Mouse (Mus musculus) CH12.LX (cell line): ENCODE data around the gene Cxadr. TPM values are rescaled to one million over a fixed set of nuclear protein-coding genes. Genes with fewer than 3 reads are reported as not detected.

Experiments
- DNase-seq: peaks from one replicate; pipeline ENCODE4 v3.0.0-alpha.2; 2013; ENCODE audit errors: extremely low read depth
- H3K27ac ChIP-seq: 2 replicates; pipeline ENCODE4 v1.5.1; 2012; ENCODE audit warnings: low read depth, mild to moderate bottlenecking, control low read depth, moderate library complexity; ENCODE audit not compliant: insufficient read depth
- H3K27me3 ChIP-seq: replicated peaks from 2 replicates; pipeline ENCODE3; 2012; ENCODE audit warnings: inconsistent platforms
- H3K36me3 ChIP-seq, 2 experiments: replicated peaks in 1 of 2; 2 replicates each; pipeline versions ENCODE3 to v1.6.1; 2012; ENCODE audit warnings: inconsistent platforms in 1 of 2, low read length in 1 of 2, mild to moderate bottlenecking in 1 of 2, mixed read lengths in 1 of 2, moderate library complexity in 1 of 2; ENCODE audit not compliant: control insufficient read depth in 1 of 2, insufficient read depth in 1 of 2
- H3K4me1 ChIP-seq, 2 experiments: 2 replicates each; pipeline ENCODE4 v1.6.1; 2012; ENCODE audit warnings: inconsistent platforms in 1 of 2, moderate library complexity in 1 of 2; ENCODE audit not compliant: insufficient read depth in 2 of 2, control insufficient read depth in 1 of 2
- H3K4me2 ChIP-seq: 2 replicates; pipeline ENCODE4 v1.6.1; 2012; ENCODE audit warnings: low read depth, mild to moderate bottlenecking, control low read depth; ENCODE audit not compliant: poor library complexity, insufficient read depth, severe bottlenecking
- H3K4me3 ChIP-seq, 3 experiments: fragments of 150-350 bp in 1 of 3; sonication (generic) in 1 of 3; replicated peaks in 1 of 3; 2 replicates each; pipeline versions ENCODE3 to v1.5.1; 2011 to 2012; ENCODE audit warnings: low read depth in 2 of 3, low read length in 2 of 3, mild to moderate bottlenecking in 2 of 3, moderate library complexity in 2 of 3, control low read depth in 1 of 3, improper control_type of control experiment in 1 of 3, inconsistent platforms in 1 of 3, mixed read lengths in 1 of 3; ENCODE audit not compliant: poor library complexity in 1 of 3
- H3K79me2 ChIP-seq: replicated peaks from 2 replicates; pipeline ENCODE4 v1.6.1; 2012; ENCODE audit warnings: mild to moderate bottlenecking, moderate library complexity; ENCODE audit not compliant: control insufficient read depth, poor library complexity, insufficient read depth, severe bottlenecking; ENCODE audit errors: extremely low read depth
- H3K9ac ChIP-seq: 2 replicates; pipeline ENCODE4 v1.6.1; 2012; ENCODE audit warnings: low read depth, mild to moderate bottlenecking, control low read depth, moderate library complexity; ENCODE audit not compliant: insufficient read depth
- H3K9me3 ChIP-seq: replicated peaks from 2 replicates; pipeline ENCODE3; 2012; ENCODE audit warnings: low read length, inconsistent platforms, mixed read lengths
- BHLHE40 ChIP-seq: IDR thresholded peaks from 2 replicates; pipeline ENCODE4 v1.6.1; 2011; ENCODE audit warnings: mild to moderate bottlenecking, low read depth, low read length, improper control_type of control experiment
- CHD2 ChIP-seq: IDR thresholded peaks from 2 replicates; pipeline ENCODE4 v1.6.1; 2011; ENCODE audit warnings: low read length, improper control_type of control experiment
- CTCF ChIP-seq, 2 experiments: IDR thresholded peaks in 1 of 2; conservative IDR thresholded peaks in 1 of 2; 2 replicates each; pipeline ENCODE4 v1.5.1; 2011 to 2012; ENCODE audit warnings: low read depth in 2 of 2, low read length in 2 of 2, improper control_type of control experiment in 1 of 2, inconsistent platforms in 1 of 2, mild to moderate bottlenecking in 1 of 2, moderate library complexity in 1 of 2
- E2F4 ChIP-seq: IDR thresholded peaks from 2 replicates; pipeline ENCODE4 v1.6.1; 2011; ENCODE audit warnings: low read depth, low read length, improper control_type of control experiment; ENCODE audit not compliant: insufficient replicate concordance
- EP300 ChIP-seq: IDR thresholded peaks from 2 replicates; pipeline ENCODE4 v1.6.1; 2011; ENCODE audit warnings: low read length, improper control_type of control experiment
- ETS1 ChIP-seq: conservative IDR thresholded peaks from 2 replicates; pipeline ENCODE4 v1.6.1; 2012; ENCODE audit warnings: low read depth, mild to moderate bottlenecking, inconsistent platforms, low read length, improper control_type of control experiment, moderate library complexity
- HCFC1 ChIP-seq: IDR thresholded peaks from 2 replicates; pipeline ENCODE4 v1.6.1; 2012; ENCODE audit warnings: low read depth, mild to moderate bottlenecking, inconsistent platforms, low read length, improper control_type of control experiment
- IRF4 ChIP-seq: IDR thresholded peaks from 2 replicates; pipeline ENCODE4 v1.6.1; 2014; ENCODE audit warnings: low read depth, mild to moderate bottlenecking, inconsistent platforms, low read length, improper control_type of control experiment
- JUN ChIP-seq: IDR thresholded peaks from 2 replicates; pipeline ENCODE4 v1.6.1; 2011; ENCODE audit warnings: low read depth, mild to moderate bottlenecking, low read length, improper control_type of control experiment, moderate library complexity; ENCODE audit not compliant: insufficient read depth
- KAT2A ChIP-seq: IDR thresholded peaks from 2 replicates; pipeline ENCODE4 v1.6.1; 2012; ENCODE audit warnings: low read length, improper control_type of control experiment, inconsistent platforms; ENCODE audit not compliant: insufficient replicate concordance
- MAX ChIP-seq: IDR thresholded peaks from 2 replicates; pipeline ENCODE4 v1.6.1; 2011; ENCODE audit warnings: low read length, improper control_type of control experiment
- MEF2A ChIP-seq: IDR thresholded peaks from 2 replicates; pipeline ENCODE4 v1.6.1; 2014; ENCODE audit warnings: low read depth, mild to moderate bottlenecking, inconsistent platforms, low read length, improper control_type of control experiment, borderline replicate concordance
- MYC ChIP-seq: IDR thresholded peaks from 2 replicates; pipeline ENCODE4 v1.6.1; 2011; ENCODE audit warnings: low read depth, mild to moderate bottlenecking, improper control_type of control experiment, low read length
- NELFE ChIP-seq: IDR thresholded peaks from 2 replicates; pipeline ENCODE4 v1.6.1; 2011; ENCODE audit warnings: low read depth, low read length, improper control_type of control experiment
- POLR2A ChIP-seq: IDR thresholded peaks from 2 replicates; pipeline ENCODE4 v1.6.1; 2011; ENCODE audit warnings: low read depth, mild to moderate bottlenecking, improper control_type of control experiment, low read length
- POLR2AphosphoS2 ChIP-seq: IDR thresholded peaks from 2 replicates; pipeline ENCODE4 v1.6.1; 2011; ENCODE audit warnings: low read depth, low read length, improper control_type of control experiment
- RAD21 ChIP-seq: IDR thresholded peaks from 2 replicates; pipeline ENCODE4 v1.6.1; 2011; ENCODE audit warnings: low read depth, mild to moderate bottlenecking, low read length, improper control_type of control experiment, moderate library complexity
- SMC3 ChIP-seq: IDR thresholded peaks from 2 replicates; pipeline ENCODE4 v1.6.1; 2011; ENCODE audit warnings: low read depth, low read length, improper control_type of control experiment
- TCF12 ChIP-seq: IDR thresholded peaks from 2 replicates; pipeline ENCODE4 v1.6.1; 2014; ENCODE audit warnings: low read depth, mild to moderate bottlenecking, inconsistent platforms, low read length, improper control_type of control experiment
- UBTF ChIP-seq: IDR thresholded peaks from 2 replicates; pipeline ENCODE4 v1.6.1; 2012; ENCODE audit warnings: low read depth, mild to moderate bottlenecking, inconsistent platforms, low read length, improper control_type of control experiment, moderate library complexity
- USF2 ChIP-seq: conservative IDR thresholded peaks from 2 replicates; pipeline ENCODE4 v1.6.1; 2011; ENCODE audit warnings: low read depth, low read length, improper control_type of control experiment
- ZC3H11A ChIP-seq: IDR thresholded peaks from 2 replicates; pipeline ENCODE4 v1.6.1; 2012; ENCODE audit warnings: low read depth, mild to moderate bottlenecking, inconsistent platforms, low read length, improper control_type of control experiment
- ZKSCAN1 ChIP-seq: IDR thresholded peaks from 2 replicates; pipeline ENCODE4 v1.6.1; 2012; ENCODE audit warnings: low read depth, inconsistent platforms, low read length, improper control_type of control experiment, borderline replicate concordance
- ZNF384 ChIP-seq: IDR thresholded peaks from 2 replicates; pipeline ENCODE4 v1.6.1; 2012; ENCODE audit warnings: low read depth, low read length, improper control_type of control experiment, inconsistent platforms
- dilution Hi-C: fragments of 300-500 bp; cut with MboI; formaldehyde crosslinking; loops from 2 replicates; pipeline ENCODE4 v1.14.3; 2020; ENCODE audit warnings: low sequenced_read_pairs; ENCODE audit not compliant: extremely low pct_unique_long_range_greater_than_20kb, extremely low pct_ligation_motif_present
- in situ Hi-C: fragments of 300-500 bp; cut with MboI; formaldehyde crosslinking; loops from 3 replicates; pipeline ENCODE4 v1.14.3; 2019; ENCODE audit warnings: low sequenced_read_pairs, low pct_ligation_motif_present, low pct_unique_long_range_greater_than_20kb, mixed read lengths
- polyA plus RNA-seq: library from polyadenylated mRNA; unstranded; fragments of >175 nt; gene quantifications from 2 replicates; pipeline ENCODE4 v1.2.1, GENCODE M21; 2012; ENCODE audit warnings: low read depth; ENCODE audit not compliant: insufficient read length
- total RNA-seq, 2 experiments: library from RNA; depleted of rRNA; stranded (reverse); fragments of 300-350 nt in 1 of 2; fragments of >200 nt in 1 of 2; gene quantifications; 2 replicates each; pipeline ENCODE4 v1.2.3; 2012 to 2014

Cxadr gene
- total and polyA plus RNA-seq, 3 experiments: 0.76 TPM; not detected in 2

GRCm38 (mm10) chr16:78347328-78347926 is 46.1 kb downstream of the Cxadr start:
- Histone ChIP-seq H3K4me1 (peaks cover 0 to 3% of the 10 kb centered on the region in 2 experiments; a peak in 1 of 4 replicates), H3K79me2 (no peaks in the 10 kb centered on the region), H3K4me2 (no peak overlapping the region), H3K4me3 (no peak overlapping the region), H3K36me3 (peaks cover 11 to 48% of the 10 kb centered on the region in 2 experiments), H3K9ac (no peak overlapping the region), H3K27me3 (no peaks in the 10 kb centered on the region), H3K9me3 (no peaks in the 10 kb centered on the region), H3K27ac (no peak overlapping the region)
- no peak for DNase-seq
- TF ChIP-seq ZC3H11A (no peak), USF2 (no peak), E2F4 (no peak), ZKSCAN1 (no peak), NELFE (no peak), TCF12 (no peak), IRF4 (no peak), JUN (no peak), CHD2 (no peak), POLR2AphosphoS2 (no peak), ZNF384 (no peak), KAT2A (no peak), UBTF (no peak), EP300 (no peak), SMC3 (no peak), BHLHE40 (no peak), ETS1 (no peak), RAD21 (no peak), MAX (no peak), MYC (no peak)
- dilution Hi-C loops: no loop called here
- in situ Hi-C loops: no loop called here

- peak; percentile 11; the same call in 1 of the 2 replicates for TF ChIP-seq SMC3
- peak; percentile 26 for TF ChIP-seq RAD21
- TF ChIP-seq HCFC1: no peak
- TF ChIP-seq CTCF (conservative IDR thresholded peaks at IDR 0.05 in 1 of 2, IDR thresholded peaks at IDR 0.05 in 1 of 2; ENCODE audit: low read depth in 2 of 2, low read length in 2 of 2): peak in 1 of 2 experiments; percentile 44; a peak in 2 of 4 replicates
- no peak for TF ChIP-seq UBTF
- TF ChIP-seq NELFE: no peak
- TF ChIP-seq ZKSCAN1: no peak
- no peak for TF ChIP-seq ZNF384
- TF ChIP-seq MAX: no peak
- no peak for TF ChIP-seq MEF2A
- TF ChIP-seq POLR2A: 0 out of 2 replicates have a peak, but pooled peaks have one; percentile 31
- TF ChIP-seq MYC: no peak
- TF ChIP-seq EP300: no peak
- peak; percentile 24 for DNase-seq
- H3K36me3 ChIP-seq: peaks cover 33 to 47% of the 10 kb centered on the region in 2 experiments
- H3K4me1 ChIP-seq: no peaks in the 10 kb centered on the region
- H3K4me3 ChIP-seq: no peak overlapping the region
- H3K4me2 ChIP-seq: no peak overlapping the region
- H3K79me2 ChIP-seq: no peaks in the 10 kb centered on the region
- no peak overlapping the region for H3K9ac ChIP-seq
- H3K27me3 ChIP-seq: no peaks in the 10 kb centered on the region
- dilution Hi-C loops (no loop called here), in situ Hi-C loops (no loop called here)
- H3K27ac ChIP-seq: no peak overlapping the region
- H3K9me3 ChIP-seq: no peaks in the 10 kb centered on the region
These were observed 56.5 kb downstream of the Cxadr start for GRCm38 (mm10) chr16:78357757-78358156.
